Mouse (Mus musculus) neural tube, embryonic 12.5 days (tissue): ENCODE data around the gene Surf1. TPM values are rescaled to one million over a fixed set of nuclear protein-coding genes. Genes with fewer than 3 reads are reported as not detected.

Experiments used
- ATAC-seq: fragments of 200-750 bp; cut with Nextera tagmentation; 2 replicates; pipeline ENCODE4 v1.8.0; 2017; ENCODE audit warnings: low read depth, mild to moderate bottlenecking, moderate TSS enrichment, moderate library complexity; ENCODE audit not compliant: low FRiP score
- H3K27ac ChIP-seq: fragments of 300-500 bp; sonication (generic); 2 replicates; pipeline ENCODE4 v1.5.1; 2016
- H3K27me3 ChIP-seq: fragments of 300-500 bp; sonication (generic); replicated peaks from 2 replicates; pipeline ENCODE4 v1.6.1; 2016; ENCODE audit warnings: mild to moderate bottlenecking
- H3K36me3 ChIP-seq: fragments of 300-500 bp; sonication (generic); 2 replicates; pipeline ENCODE4 v1.6.1; 2016; ENCODE audit warnings: mild to moderate bottlenecking
- H3K4me1 ChIP-seq: fragments of 300-500 bp; sonication (generic); 2 replicates; pipeline ENCODE4 v1.6.1; 2016
- H3K4me2 ChIP-seq: fragments of 300-500 bp; sonication (generic); replicated peaks from 2 replicates; pipeline ENCODE4 v1.6.1; 2016; ENCODE audit warnings: mild to moderate bottlenecking
- H3K4me3 ChIP-seq: fragments of 300-500 bp; sonication (generic); 2 replicates; pipeline ENCODE4 v1.5.1; 2016
- H3K9ac ChIP-seq: fragments of 300-500 bp; sonication (generic); 2 replicates; pipeline ENCODE4 v1.6.1; 2016; ENCODE audit warnings: mild to moderate bottlenecking
- H3K9me3 ChIP-seq: fragments of 300-500 bp; sonication (generic); 2 replicates; pipeline ENCODE4 v1.6.1; 2016; ENCODE audit warnings: mild to moderate bottlenecking
- WGBS: fragments of 180-500 bp; shearing (Covaris S2); methylation state at CpG from one replicate; pipeline ENCODE4 v1.1.7; 2016; 5-methylcytosine and 5-hydroxymethylcytosine counted together
- polyA plus RNA-seq: library from polyadenylated mRNA; unstranded; fragments of >200 nt; fragmentation: Nextera tagmentation; extraction: Ambion mirVana; gene quantifications from 2 replicates; pipeline ENCODE4 v1.2.1, GENCODE M21; 2016

The Surf1 gene
- polyA plus RNA-seq = 56.3 and 59.5 TPM in 2 replicates

DNA sequence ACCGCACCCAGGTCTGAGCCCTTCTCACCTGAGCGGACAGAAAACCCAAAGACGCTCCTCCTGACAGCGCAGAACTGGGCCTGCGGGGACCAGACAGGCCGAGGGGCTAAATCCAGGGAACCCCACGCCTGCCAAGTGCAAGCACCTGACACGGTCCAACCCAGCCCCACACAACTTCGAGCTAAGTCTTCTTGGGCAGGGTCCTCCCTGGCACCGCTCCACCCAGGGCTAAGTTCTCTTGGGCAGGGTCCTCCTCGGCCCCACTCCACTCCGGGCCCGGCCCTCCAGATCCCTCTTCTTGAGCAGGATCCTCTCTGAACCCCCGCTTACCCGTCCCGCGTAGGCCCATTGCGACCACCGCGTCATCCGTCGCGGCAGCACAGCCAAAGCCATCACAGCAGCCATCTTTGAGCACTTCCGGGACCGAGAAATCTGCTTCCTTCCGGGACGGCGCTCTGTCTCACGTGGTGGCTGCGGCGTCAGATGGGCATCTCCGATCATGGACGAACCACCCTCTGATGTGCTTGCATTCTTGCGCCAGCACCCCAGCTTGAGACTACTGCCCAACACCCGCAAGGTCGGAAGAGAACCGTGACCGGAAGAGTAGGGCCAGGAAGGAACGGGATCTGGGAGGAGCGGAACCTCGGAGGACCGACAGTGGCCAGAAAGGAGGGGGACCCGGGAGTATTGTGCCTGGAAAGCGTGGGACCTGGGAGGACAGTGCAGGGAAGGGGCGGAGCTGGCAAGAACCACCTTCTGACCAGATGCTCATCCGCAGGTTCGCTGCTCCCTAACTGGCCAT, at the start of gene Surf1, which contains the start of gene Surf2:
Gene Surf1, minus strand, starts transcription at position 604 of the 802 bp plus-strand sequence.
Gene Surf2, plus strand, starts transcription at position 441 of the 802 bp plus-strand sequence.
- Histone ChIP-seq H3K4me1 (peaks cover 49% of the 10 kb centered on the region), H3K9ac (peak within 1 kb of the TSS; percentile 69), H3K27me3 (no peaks in the 10 kb centered on the region), H3K9me3 (no peaks in the 10 kb centered on the region), H3K4me2 (peak within 1 kb of the TSS; percentile 99), H3K4me3 (peak within 1 kb of the TSS; percentile 64), H3K36me3 (peaks cover 71% of the 10 kb centered on the region), H3K27ac (peak within 1 kb of the TSS; percentile 46; the same call in 1 of the 2 replicates)
- WGBS = 2% methylated on average over 47 of the region's 47 CpGs
- ATAC-seq = peak; percentile 81

DNA sequence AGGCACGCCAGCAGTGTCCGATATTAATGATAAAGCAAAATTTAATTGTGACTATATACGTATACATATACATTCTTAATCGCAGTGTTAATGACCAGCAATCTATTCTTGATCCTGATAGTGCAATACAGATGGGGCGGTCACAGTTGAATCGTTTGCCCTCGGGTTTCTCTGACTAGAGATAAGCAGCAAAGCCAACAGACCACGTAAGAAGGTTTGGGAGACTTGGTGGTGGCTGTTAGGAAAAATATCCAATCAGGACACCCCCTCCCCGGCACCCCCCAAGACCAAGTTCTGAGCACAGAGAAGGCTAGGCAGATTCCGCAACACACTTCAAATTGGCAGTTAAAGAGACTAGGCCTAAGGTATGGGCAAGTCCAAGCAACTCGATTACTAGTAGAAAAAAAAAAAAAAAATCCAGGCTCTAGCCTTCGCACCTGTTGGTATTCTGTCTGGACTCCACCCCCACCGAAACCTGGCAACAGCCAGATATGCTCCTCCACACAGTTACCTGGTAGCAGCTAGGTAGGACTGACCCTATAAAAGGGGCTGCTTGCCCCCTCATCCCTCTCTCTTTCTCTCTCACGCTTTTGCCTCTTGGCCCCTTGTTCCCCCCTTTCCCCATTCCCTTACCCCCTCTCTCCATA, 48.5 kb upstream of the Surf1 start:
- H3K4me3 ChIP-seq = peak overlapping the region; percentile 70
- peak overlapping the region; percentile 80 for H3K9ac ChIP-seq
- no peaks in the 10 kb centered on the region for H3K9me3 ChIP-seq
- peak overlapping the region; percentile 93; the same call in 1 of the 2 replicates for H3K27ac ChIP-seq
- 15% methylated on average over 14 of the region's 14 CpGs for WGBS
- H3K4me1 ChIP-seq = peaks cover 23% of the 10 kb centered on the region
- no peaks in the 10 kb centered on the region for H3K27me3 ChIP-seq
- 0 out of 2 replicates have a peak, but pooled peaks have one; percentile 3 for ATAC-seq
- peak overlapping the region; percentile 81 for H3K4me2 ChIP-seq
- H3K36me3 ChIP-seq = peaks cover 20% of the 10 kb centered on the region

DNA sequence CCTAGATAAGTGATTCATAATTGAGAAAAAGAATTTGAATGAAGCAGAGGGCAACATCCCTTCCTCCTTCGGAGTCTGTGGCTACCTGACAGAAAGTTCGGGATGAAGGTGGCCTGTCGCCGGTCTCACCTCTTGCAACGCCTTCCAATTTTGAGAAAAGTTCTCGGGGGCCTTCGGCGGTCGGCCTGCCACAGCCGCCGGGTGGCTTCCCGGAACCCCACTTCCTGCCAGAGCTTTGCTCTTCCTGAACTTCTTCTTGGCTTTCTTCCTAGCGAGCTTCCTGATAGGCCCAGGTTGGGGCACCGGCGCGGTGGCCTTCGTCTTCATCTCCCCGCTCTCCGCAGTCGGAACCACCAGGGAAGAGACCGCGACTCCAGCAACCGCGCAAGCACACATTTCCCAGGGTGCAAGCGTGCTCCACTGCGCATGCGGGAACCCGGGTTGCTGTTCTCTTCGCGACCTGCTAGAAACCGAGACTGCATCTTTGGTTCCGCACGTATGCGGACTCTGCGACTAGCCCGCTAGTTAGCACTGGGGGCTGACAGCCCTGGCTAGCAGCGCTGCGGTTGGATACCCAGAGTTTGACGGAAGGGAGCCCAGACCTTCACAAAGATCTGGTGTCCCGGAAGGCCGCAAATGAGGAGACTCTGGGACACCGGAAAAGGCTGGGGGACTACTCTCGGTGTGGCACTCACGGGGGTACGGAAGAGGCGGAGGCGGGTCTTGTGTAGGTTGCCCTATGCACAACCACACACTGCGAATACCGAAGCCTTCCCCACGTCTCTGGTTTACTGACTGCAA, 47.8 kb upstream of the Surf1 start, which contains the start of gene Rexo4:
Gene Rexo4, minus strand, starts transcription at position 464 of the 801 bp plus-strand sequence.
- H3K27ac ChIP-seq = peak within 1 kb of the TSS; percentile 93
- peak; percentile 96 for ATAC-seq
- WGBS = under 1% methylated on average over 50 of the region's 50 CpGs
- H3K4me1 ChIP-seq = peaks cover 23% of the 10 kb centered on the region
- H3K9me3 ChIP-seq = no peaks in the 10 kb centered on the region
- peaks cover 23% of the 10 kb centered on the region for H3K36me3 ChIP-seq
- H3K27me3 ChIP-seq = no peaks in the 10 kb centered on the region
- peak within 1 kb of the TSS; percentile 81 for H3K4me2 ChIP-seq
- H3K4me3 ChIP-seq = peak within 1 kb of the TSS; percentile 70
- peak within 1 kb of the TSS; percentile 80 for H3K9ac ChIP-seq

DNA sequence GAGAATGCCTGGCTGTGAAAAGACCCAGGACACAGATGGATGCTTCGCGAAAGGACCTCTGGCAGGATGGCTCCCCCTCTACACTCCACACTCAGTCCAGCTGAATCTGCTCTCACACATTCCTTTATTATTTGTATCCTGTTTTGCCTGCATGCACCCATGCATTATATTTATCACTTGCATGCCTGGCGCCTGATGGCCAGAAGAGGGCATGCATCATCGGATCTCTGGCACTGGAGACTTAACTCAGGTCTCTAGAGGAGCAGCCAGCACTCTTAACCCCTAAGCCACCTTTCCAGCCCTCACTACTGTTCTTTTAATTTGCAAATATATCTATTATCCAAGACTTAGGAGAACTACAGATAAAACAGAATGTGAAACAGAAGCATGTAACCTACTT, 44.4 kb upstream of the Surf1 start:
- Histone ChIP-seq H3K4me2 (no peak overlapping the region), H3K36me3 (peaks cover 54% of the 10 kb centered on the region), H3K27ac (no peak overlapping the region), H3K4me3 (no peak overlapping the region), H3K9ac (no peak overlapping the region), H3K9me3 (no peaks in the 10 kb centered on the region), H3K27me3 (no peaks in the 10 kb centered on the region), H3K4me1 (peaks cover 23% of the 10 kb centered on the region)
- 81% methylated on average over 4 of the region's 4 CpGs for WGBS
- ATAC-seq = no peak

DNA sequence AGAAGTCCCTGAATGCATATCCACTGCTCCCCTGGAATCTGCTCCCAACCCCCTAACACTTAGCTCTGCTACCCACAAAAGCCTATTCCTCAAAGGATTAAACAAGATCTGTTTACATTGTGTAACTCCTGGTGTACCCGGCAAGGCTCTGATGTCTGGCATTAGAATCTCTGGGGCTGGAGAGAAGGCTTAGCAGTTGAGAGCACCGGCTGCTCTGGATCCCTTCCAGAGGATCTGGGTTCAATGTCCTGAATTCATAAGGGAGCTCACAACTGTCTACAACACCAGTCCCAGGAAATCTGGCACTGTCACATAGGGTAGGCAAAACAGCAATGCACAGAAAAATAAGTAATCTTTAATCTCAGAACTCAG, 41.1 kb upstream of the Surf1 start:
- Histone ChIP-seq H3K27ac (no peak overlapping the region), H3K4me3 (no peak overlapping the region), H3K4me1 (peaks cover 10% of the 10 kb centered on the region; the same call in 1 of the 2 replicates), H3K27me3 (no peaks in the 10 kb centered on the region), H3K9me3 (no peaks in the 10 kb centered on the region), H3K36me3 (peaks cover 87% of the 10 kb centered on the region), H3K4me2 (no peak overlapping the region), H3K9ac (no peak overlapping the region)
- WGBS = 96% methylated on average over 2 of the region's 2 CpGs
- no peak for ATAC-seq

DNA sequence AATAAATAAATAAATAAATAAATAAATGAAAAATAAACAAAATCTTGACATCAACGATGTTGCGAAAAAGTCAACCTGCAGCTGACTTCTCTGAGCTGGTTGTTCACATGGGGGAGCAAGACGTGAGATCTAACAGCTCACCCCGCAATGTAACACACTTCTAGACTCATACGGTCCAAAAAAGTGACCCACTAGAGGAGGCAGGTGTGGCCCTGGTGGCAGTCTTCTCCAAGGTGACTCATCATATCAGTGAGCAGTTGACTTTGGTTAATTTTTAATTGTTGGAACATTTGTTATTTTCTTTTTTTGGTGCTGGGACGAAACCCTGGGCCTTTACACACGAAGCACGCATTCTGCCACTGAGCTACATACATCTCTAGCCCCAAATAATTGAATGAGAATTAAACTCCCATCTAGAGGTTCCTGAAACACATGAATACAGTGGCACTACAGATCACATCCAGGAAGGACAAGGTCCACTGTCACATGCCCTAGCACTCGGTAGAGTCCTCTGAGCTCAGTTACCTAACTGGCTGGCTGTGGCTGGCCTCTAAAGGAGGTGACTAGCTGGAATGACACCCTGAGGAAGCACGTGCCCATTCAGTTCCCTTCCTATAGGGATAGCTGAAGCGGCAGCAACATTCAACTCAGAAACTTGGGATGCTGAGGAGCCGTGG, 40.6 kb upstream of the Surf1 start:
- Histone ChIP-seq H3K9ac (no peak overlapping the region), H3K27me3 (no peaks in the 10 kb centered on the region), H3K4me3 (no peak overlapping the region), H3K4me1 (peaks cover 6% of the 10 kb centered on the region; the same call in 1 of the 2 replicates), H3K9me3 (no peaks in the 10 kb centered on the region), H3K36me3 (peaks cover 89% of the 10 kb centered on the region), H3K27ac (no peak overlapping the region), H3K4me2 (no peak overlapping the region)
- 95% methylated on average over 12 of the region's 12 CpGs for WGBS
- no peak for ATAC-seq

DNA sequence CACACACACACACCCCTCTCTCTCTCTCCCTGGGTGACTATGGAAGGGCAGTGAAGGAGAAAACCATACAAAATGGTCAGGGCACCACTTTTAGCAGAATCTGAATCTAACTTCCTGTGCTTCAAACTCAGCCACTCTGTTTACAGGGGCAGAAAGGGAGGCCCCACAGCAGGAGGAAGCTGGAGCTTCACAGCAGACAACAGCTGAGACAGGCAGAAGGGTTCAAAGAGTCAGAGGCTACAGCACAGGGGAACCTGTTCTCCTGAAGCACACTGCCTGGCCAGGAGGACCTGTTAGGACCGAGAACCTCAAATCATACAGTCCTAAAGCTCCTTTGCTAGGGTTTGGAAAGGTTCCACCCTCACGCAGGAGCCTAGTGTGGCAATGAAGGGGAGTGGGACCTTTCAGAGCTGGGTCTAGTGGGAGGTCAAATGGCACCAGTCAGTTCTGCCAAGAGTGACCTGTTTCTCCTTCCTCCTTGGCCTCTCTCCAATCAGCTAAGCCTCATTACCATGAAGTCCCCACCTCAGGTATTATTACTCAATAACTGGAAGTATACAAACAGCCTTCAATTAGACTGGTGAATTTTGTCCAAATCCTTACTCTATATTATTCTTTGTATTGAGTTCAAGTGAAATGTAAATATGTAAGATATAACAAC, 38.5 kb upstream of the Surf1 start:
- WGBS = 93% methylated on average over 2 of the region's 2 CpGs
- no peak for ATAC-seq
- no peak overlapping the region for H3K9ac ChIP-seq
- no peaks in the 10 kb centered on the region for H3K27me3 ChIP-seq
- H3K4me3 ChIP-seq = no peak overlapping the region
- H3K36me3 ChIP-seq = peaks cover 86% of the 10 kb centered on the region
- H3K9me3 ChIP-seq = no peaks in the 10 kb centered on the region
- no peaks in the 10 kb centered on the region for H3K4me1 ChIP-seq
- no peak overlapping the region for H3K4me2 ChIP-seq
- no peak overlapping the region for H3K27ac ChIP-seq

DNA sequence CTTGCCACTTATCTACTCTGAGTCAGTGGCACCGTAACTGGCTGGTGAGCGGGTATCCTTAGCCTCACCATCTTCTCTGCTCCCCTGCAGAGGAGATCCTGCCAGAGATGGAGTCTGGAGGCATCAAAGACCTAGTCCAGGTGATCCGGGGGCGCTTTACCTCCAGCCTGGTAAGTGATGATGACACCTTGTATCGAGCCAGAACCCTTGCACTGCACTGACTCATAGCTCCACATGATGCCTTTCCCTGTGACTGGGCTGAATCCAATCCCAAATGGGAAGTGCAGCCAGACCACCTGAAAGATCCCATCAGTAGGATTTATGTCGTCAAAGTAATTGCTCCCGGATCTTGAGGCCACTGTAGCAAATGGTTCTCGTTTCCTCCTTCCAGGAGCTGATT, 36.5 kb upstream of the Surf1 start:
- WGBS = 91% methylated on average over 8 of the region's 8 CpGs
- no peak for ATAC-seq
- H3K9ac ChIP-seq = no peak overlapping the region
- H3K4me3 ChIP-seq = no peak overlapping the region
- no peak overlapping the region for H3K4me2 ChIP-seq
- no peak overlapping the region for H3K27ac ChIP-seq
- no peaks in the 10 kb centered on the region for H3K27me3 ChIP-seq
- no peaks in the 10 kb centered on the region for H3K9me3 ChIP-seq
- H3K36me3 ChIP-seq = peaks cover 73% of the 10 kb centered on the region
- no peaks in the 10 kb centered on the region for H3K4me1 ChIP-seq

DNA sequence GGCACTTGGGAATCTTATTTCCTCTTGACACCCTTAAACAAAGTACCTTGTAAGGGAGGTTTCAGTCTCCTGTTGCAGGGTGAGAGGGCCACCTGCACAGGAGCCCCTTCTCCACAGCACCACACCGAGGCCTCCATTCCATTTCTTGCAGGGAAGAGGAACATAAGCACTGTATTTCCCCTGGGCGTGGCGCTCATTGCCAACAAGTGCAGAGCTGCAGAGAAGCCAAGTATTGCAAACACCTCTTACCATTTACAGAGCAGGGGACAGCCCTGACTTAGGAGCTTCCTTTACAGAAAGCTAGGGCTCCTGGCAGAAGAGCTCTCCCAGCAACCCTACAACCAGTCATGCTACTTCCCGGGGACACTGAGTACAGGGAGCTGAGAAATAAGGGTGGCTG, 35.9 kb upstream of the Surf1 start:
- no peak for ATAC-seq
- 95% methylated on average over 4 of the region's 4 CpGs for WGBS
- H3K36me3 ChIP-seq = peaks cover 68% of the 10 kb centered on the region

DNA sequence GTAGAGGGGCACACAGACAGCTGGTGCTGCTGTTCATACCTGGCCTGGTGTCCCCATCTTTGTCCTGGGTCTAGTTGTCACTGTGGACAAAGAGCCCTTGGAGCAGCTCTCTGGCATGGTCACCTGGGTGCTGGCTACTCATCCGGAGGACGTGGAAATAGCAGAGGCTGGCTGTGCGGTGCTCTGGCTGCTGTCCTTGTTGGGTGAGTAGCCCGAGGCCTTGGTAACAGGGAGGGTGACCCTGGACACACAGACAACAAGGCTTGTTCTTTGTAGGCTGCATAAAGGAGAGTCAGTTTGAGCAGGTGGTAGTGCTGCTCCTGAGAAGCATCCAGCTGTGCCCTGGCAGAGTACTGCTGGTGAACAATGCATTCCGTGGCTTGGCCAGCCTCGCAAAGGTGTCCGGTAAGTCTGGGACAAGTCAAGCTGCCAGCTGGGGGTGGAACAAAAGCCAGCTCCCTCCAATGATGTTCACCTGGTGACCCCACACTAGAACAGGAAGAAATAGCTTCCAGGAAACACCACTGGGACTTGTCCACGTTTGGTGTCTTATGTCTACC, 35.1 kb upstream of the Surf1 start:
- H3K9me3 ChIP-seq = no peaks in the 10 kb centered on the region
- no peak for ATAC-seq
- no peak overlapping the region for H3K9ac ChIP-seq
- H3K27me3 ChIP-seq = no peaks in the 10 kb centered on the region
- WGBS = 92% methylated on average over 8 of the region's 8 CpGs
- peaks cover 64% of the 10 kb centered on the region for H3K36me3 ChIP-seq
- no peak overlapping the region for H3K4me3 ChIP-seq
- H3K4me1 ChIP-seq = no peaks in the 10 kb centered on the region
- no peak overlapping the region for H3K4me2 ChIP-seq
- no peak overlapping the region for H3K27ac ChIP-seq

More for the DNA sequence above, 35.9 kb upstream of the Surf1 start:
- Histone ChIP-seq H3K9me3 (no peaks in the 10 kb centered on the region), H3K4me3 (no peak overlapping the region), H3K27ac (no peak overlapping the region), H3K9ac (no peak overlapping the region), H3K27me3 (no peaks in the 10 kb centered on the region), H3K4me2 (no peak overlapping the region), H3K4me1 (no peaks in the 10 kb centered on the region)

DNA sequence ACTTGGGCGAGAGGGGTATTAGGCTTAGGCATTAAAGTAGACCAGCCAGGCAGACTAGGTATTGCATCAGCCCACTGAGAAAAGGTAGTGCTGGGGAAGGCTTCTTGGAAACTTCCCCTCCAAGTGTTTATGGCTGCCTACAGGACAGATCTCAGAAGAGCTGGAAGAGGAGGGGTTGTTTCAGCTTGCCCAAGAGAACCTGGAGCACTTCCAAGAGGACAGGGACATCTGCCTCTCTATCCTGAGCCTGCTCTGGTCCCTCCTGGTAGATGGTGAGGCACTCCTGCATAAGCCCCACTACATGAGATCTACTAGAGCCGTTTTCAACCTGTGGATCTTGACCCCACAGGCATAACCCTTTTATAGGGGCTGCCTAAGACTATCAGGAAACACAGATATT, 34.1 kb upstream of the Surf1 start:
- Histone ChIP-seq H3K4me3 (no peak overlapping the region), H3K36me3 (peaks cover 55% of the 10 kb centered on the region), H3K9me3 (no peaks in the 10 kb centered on the region), H3K9ac (no peak overlapping the region), H3K4me2 (no peak overlapping the region), H3K4me1 (no peaks in the 10 kb centered on the region), H3K27me3 (no peaks in the 10 kb centered on the region), H3K27ac (no peak overlapping the region)
- 88% methylated on average over 2 of the region's 2 CpGs for WGBS
- ATAC-seq = no peak
